Mouse (Mus musculus): ENCODE data around the gene Mpdu1.
"Not testable (repeated sequence)": the region's sequence is repeated elsewhere in the genome, so short reads cannot be mapped to it uniquely, and the experiment has no call there.

Gene Mpdu1

DNA sequence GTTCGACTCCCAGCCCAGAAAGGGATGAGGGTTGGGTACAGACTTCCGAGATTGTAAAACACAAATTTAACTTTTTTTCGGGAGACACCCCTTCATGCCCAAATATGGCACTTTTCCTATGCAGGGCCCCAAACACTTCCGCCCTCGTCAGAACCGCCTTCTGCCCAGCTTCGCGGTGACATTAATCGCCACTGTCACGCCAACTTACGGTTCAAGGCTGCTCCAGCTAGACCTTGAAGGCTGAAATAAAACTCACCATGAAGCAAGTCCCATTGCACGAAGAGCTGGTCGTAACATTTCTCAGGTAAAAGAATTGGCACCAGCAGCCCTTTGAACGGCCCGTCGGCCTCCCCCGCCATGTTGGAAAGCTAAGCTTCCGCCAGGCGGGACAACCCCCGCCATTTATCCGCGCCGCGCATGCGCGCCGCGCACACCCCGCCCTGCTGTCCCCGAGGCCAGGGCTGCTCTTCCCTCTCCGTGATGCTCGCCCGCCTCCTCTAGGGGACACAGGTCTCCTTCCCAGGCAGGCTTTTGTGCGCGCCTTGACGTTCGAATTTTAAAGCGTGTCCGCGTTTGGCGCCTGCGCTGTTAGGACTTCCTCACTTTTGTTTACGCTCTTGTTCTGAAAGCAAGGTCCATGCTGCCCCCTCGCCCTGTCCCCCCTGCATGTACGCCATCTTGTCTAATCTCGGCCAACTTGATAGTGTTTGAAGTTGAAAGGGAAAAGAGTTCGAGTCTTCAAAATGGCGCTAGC is at the start of gene Mpdu1:
Gene Mpdu1, minus strand, starts transcription at position 430 of the 754 bp plus-strand sequence.
- DNase-seq (ENCODE audit: low spot score in 2 of 2), result peak; percentile 94

GRCm38 (mm10) chr11:69711082-69711481 is 48.6 kb upstream of the Mpdu1 start:
- DNase-seq (ENCODE audit: low spot score in 2 of 2), result no peak

GRCm38 (mm10) chr11:69710470-69710869 is 48.0 kb upstream of the Mpdu1 start:
- no peak for DNase-seq (ENCODE audit: low spot score in 2 of 2)

GRCm38 (mm10) chr11:69709554-69710446 is 47.4 kb upstream of the Mpdu1 start:
- no peak for DNase-seq (ENCODE audit: low spot score in 2 of 2)

DNA sequence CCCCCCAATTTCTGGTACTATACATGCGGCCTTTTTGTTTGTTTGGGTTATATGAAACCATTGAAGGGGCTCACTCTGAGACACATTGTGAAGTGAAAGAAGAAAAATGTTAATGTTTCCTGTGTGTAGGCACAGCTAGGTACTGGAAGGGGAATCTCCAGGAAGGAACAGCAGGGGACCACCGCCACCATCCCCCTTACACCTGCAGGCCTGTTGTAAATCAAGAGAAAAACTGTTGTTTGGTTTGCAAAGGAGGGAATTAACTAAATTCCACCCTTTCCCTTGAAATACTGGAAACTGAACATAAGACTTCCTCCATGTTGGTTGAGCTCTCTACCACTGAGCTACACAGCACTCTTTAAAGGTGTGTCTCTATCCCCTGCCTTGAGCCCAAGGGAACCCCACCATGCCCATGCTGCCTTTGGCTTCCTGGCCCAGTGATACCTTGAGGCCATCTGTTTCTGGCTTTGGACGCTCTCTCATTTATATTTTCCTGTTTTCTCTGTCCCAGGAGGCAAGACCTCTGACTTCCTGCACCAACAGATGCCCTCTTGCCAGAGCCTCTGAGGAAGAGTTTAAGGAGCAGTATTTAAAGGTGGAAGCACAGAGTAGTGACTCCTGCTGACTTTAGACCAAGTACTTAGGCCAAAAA is 46.3 kb upstream of the Mpdu1 start:
- no peak for DNase-seq (ENCODE audit: low spot score in 2 of 2)

GRCm38 (mm10) chr11:69707873-69708381 is 45.5 kb upstream of the Mpdu1 start:
- no peak for DNase-seq (ENCODE audit: low spot score in 2 of 2)

GRCm38 (mm10) chr11:69707480-69707847 is 45.0 kb upstream of the Mpdu1 start:
- DNase-seq (ENCODE audit: low spot score in 2 of 2), result no peak

DNA sequence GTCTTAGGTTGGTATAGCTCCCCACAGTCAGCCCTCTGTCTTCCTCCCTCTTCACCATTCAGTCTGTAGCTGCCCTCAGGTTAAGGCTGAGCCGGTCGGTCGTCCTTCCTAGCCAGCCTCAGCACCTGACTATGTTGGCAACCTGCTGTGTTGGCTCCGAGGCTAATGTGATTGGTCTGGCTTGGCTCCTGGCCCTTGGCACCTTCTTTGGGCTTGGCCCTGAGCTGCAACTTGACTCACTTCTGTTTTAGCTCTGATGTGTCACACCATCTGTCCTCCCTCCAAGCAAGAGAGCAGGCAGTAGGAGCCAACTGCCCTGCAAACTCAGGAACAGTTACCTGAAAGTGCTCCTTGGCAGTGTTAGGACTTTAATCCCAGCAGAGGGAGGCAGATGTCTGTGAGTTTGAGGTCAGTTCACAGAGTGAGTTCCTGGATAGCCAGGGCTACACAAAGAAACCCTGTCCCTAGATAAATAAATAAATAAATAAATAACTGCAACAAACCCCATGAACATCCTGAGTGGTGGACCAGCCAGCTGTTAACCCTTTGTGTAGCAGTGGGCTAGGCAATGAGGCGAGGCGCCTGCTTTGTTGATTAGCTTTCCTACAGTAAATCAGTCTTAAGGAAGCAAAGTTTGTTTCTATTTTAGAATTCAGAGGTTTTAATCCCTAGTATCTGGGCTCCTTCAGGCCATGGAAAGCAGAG is 44.5 kb upstream of the Mpdu1 start:
- DNase-seq (ENCODE audit: low spot score in 2 of 2), result no peak

DNA sequence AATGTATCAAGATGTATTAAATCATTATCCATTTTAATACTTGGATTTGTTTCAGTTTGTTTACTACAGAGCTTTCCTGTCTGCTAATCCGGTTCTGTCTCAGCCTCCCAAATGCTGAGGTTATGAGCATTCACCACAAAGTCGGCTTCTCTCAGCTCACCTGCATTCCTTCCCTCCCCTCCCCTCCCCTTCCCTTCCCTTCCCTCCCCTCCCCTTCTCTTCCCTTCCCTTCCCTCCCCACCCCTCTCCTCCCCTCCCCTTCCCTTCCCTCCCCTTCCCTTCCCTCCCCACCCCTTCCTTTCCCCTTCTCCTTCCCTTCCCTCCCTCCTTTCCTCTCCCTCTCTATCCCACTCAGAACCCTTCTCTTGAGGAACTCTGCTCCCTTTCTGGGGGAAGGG is 42.2 kb upstream of the Mpdu1 start:
- no peak for DNase-seq (ENCODE audit: low spot score in 2 of 2)

DNA sequence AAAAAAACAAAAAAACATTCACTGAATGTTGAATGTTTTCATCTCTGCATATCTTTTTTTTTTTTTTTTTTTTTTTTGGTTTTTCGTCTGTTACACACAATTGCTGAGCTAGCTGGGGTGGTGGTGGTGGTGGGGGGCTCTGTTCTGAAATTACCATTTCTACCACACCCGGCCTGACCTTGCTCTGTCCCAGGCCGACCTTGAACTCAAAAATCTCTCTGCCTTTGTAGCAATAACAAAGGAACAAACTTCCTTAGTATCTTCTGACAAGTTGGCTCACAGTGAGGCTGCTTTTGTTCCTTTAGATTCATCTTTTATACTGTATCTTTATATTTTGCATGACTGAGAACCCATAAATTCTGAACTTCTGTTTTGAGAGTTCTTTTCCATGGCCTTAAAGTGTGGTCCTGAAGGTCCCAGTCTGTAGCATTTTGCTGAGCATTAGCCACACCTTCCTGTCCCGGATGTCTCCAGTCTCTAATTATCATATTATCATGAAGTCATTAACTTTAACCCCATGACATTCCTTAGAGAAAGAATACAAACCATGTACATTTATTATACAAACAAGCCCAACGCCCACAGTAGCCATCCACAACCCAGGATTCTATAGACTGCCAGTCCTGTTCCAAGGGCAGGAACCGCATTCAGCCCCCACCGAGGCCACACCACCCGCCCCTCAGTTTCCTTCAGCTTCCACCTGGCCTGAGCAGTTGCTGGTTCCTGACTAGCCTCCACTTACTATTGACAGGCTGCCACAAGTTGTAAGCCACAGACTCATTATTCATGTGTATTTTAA is 41.6 kb upstream of the Mpdu1 start:
- no peak for DNase-seq (ENCODE audit: low spot score in 2 of 2)

DNA sequence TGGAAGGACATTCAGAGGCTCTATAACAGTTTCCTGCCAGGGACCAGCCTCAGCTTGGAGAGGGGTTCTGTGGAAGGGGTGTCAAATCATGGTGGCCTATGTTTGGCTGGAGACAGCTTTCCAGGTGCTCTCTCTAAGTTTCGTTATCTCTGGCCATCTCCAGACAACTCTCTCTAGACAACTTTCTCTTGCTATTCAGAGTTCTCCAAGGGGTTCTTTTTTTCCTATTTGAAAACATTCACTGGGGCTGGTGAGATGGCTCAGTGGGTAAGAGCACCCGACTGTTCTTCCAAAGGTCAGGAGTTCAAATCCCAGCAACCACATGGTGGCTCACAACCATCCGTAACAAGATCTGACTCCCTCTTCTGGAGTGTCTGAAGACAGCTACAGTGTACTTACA is 40.9 kb upstream of the Mpdu1 start:
- DNase-seq (ENCODE audit: low spot score in 2 of 2), result not testable (repeated sequence)

DNA sequence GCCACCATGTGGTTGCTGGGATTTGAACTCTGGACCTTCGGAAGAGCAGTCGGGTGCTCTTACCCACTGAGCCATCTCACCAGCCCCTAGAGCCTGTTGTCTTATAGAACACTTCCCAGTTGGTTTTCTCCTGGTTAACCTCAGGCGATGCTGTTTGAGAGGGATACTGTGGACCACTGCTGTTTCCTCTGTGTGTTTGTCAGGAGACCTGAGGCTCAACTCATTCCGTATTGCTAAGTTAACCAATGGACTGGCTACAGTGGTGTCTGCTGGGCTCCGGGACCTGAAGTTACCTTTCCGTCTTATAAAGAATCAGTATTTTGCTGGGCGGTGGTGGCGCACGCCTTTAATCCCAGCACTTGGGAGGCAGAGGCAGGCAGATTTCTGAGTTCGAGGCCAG is 40.4 kb upstream of the Mpdu1 start:
- not testable (repeated sequence) for DNase-seq (ENCODE audit: low spot score in 2 of 2)

DNA sequence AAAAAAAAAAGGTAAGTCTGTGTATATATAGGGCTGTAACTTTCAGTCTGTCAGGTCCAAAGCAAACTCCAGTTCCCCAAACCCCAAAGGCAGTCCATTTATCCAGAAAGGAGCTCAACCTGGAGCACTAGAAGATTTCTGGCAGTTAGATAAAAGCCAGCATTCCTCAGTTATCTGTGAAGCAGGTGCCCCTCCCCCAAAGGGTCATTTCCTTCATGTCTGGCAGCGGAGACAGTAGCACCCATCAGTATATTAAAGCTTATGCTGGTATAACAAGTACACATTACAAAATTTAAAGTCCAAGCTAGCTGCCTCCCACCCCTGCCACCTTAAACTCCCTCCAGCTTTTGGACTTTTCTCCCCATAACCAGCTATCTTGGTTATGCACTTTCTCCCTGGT is 37.2 kb upstream of the Mpdu1 start:
- DNase-seq (ENCODE audit: low spot score in 2 of 2), result no peak

DNA sequence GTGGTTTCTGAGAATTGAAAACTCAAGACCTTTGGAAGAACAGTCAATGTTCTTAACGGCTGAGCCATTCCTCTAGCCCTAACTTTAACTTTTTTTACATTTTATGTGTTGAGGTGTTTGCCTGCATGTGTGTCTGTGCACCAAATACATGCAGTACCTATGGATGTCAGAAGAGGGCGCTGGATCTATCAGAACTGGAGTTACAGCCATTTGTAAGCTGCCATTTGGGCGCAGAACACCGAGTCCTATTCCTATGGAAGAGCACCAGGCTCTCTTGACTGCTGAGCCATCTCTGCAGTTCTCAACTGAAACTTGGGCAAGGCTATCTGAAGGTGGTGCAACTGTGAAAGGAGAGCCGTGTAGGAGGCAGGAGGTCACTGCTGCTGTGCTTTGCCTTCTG is 36.1 kb upstream of the Mpdu1 start:
- no peak for DNase-seq (ENCODE audit: low spot score in 2 of 2)

DNA sequence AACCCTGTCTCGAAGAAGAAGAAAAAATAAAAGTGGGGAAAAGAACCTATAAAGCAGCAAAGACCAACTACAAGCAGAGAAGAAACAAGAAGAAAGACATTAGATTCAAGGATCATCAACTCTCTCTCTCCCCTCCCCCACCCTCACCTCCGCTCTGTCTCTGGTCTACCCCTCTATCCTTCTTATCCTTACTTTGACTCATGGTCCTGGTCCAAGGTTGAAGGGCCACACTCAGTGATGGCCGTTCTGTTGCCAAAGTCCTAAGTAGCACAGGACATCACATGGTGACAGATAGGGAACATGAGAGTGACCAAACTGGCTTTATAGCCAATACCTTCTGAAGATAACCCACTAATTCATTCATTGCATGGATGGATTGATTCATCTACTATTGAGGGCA is 35.0 kb upstream of the Mpdu1 start:
- no peak for DNase-seq (ENCODE audit: low spot score in 2 of 2)

DNA sequence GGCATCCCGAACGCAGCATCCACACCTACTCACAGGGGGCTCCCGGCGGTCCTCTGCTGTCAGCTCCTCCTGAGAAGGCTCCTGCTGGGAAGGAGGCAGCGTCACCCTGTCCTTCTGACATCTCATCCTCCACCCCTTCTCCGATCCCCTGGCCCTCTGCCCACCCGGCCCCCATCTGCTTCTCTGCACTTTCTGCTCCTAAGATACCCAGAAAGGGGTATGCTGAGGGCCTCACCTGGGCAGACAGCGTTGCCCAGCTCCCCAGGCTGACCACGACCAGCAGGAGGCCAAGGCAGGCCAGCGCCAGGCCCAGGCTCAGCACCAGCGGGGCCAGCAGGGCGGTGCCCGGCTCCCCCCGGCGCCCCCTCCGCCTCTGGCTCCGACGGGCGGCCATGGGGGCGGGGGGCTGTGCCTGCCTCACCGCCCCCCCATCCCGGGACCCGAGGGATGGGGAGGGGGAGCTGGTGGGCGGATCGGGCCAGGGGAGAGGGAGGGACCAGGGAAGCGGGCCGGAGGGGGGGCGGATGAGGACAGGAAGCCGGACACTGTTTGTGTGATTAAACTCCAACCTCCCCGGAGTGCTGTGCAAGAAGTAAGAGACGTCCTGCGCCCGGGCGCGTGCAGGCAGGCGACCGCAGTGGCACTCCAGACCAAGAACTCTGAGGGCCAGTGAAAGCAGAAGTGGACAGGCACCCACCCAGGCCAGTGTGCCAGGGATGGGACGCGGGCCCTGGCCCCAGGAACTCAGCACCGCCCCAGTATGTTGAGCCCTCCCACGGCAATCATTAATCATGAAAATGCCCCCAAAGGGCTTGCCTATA is 33.1 kb upstream of the Mpdu1 start, which contains the start of the genes Tnfsf12 and Tnfsfm13:
Gene Tnfsf12, minus strand, starts transcription at position 489 of the 821 bp plus-strand sequence.
Gene Tnfsfm13, minus strand, starts transcription at position 738 of the 821 bp plus-strand sequence.
- DNase-seq (ENCODE audit: low spot score in 2 of 2), result peak in 1 of 2 experiments; percentile 55

GRCm38 (mm10) chr11:69695046-69695360 is 32.6 kb upstream of the Mpdu1 start:
- no peak for DNase-seq (ENCODE audit: low spot score in 2 of 2)

- DNase-seq (ENCODE audit: low spot score in 2 of 2), result no peak
These were observed 31.1 kb upstream of the Mpdu1 start for GRCm38 (mm10) chr11:69693421-69693965.

- DNase-seq (ENCODE audit: low spot score in 2 of 2), result no peak
These were observed 30.4 kb upstream of the Mpdu1 start for GRCm38 (mm10) chr11:69692863-69693262.

All from frontal cortex, postnatal 10 days (tissue).